Mouse (Mus musculus) liver, embryonic 14.5 days (tissue): ENCODE results near the gene Krtap4-2. TPM values are rescaled to one million over a fixed set of nuclear protein-coding genes. Genes with fewer than 3 reads are reported as not detected.
"Not testable (repeated sequence)": the region's sequence is repeated elsewhere in the genome, so short reads cannot be mapped to it uniquely, and the experiment has no call there.

ENCODE experiments used
- ATAC-seq: fragments of 200-750 bp; cut with Nextera tagmentation; 2 replicates; pipeline ENCODE4 v1.8.0; 2017; ENCODE audit warnings: moderate number of reproducible peaks, mild to moderate bottlenecking, moderate library complexity; ENCODE audit not compliant: insufficient read depth
- DNase-seq, 3 experiments: peaks; one replicate each; pipeline ENCODE4 v3.0.0-alpha.2; 2012 to 2013; ENCODE audit warnings: low read depth in 3 of 3, low spot score in 3 of 3
- H3K27ac ChIP-seq: fragments of 300-500 bp; sonication (generic); 2 replicates; pipeline ENCODE4 v1.5.1; 2014; ENCODE audit warnings: moderate library complexity, mild to moderate bottlenecking, control low read depth, inconsistent platforms
- H3K27me3 ChIP-seq: fragments of 300-500 bp; sonication (generic); 2 replicates; pipeline ENCODE4 v1.6.1; 2014; ENCODE audit warnings: mild to moderate bottlenecking, low read length, moderate library complexity; ENCODE audit not compliant: control insufficient read depth, insufficient read depth
- H3K36me3 ChIP-seq: fragments of 300-500 bp; sonication (generic); replicated peaks from 2 replicates; pipeline ENCODE4 v1.6.1; 2014; ENCODE audit warnings: low read depth; ENCODE audit not compliant: control insufficient read depth, insufficient read depth
- H3K4me1 ChIP-seq, 2 experiments: fragments of 200-500 bp in 1 of 2; fragments of 300-500 bp in 1 of 2; sonication (generic) in 1 of 2; replicated peaks; 2 replicates each; pipeline ENCODE4 v1.6.1; 2012 to 2014; ENCODE audit warnings: antibody characterized with exemption in 1 of 2, inconsistent platforms in 1 of 2, low read length in 1 of 2; ENCODE audit not compliant: control insufficient read depth in 2 of 2, insufficient read depth in 2 of 2
- H3K4me2 ChIP-seq: fragments of 300-500 bp; sonication (generic); 2 replicates; pipeline ENCODE4 v1.6.1; 2014; ENCODE audit warnings: low read depth, mild to moderate bottlenecking, control low read depth, moderate library complexity
- H3K4me3 ChIP-seq, 2 experiments: fragments of 200-500 bp in 1 of 2; fragments of 300-500 bp in 1 of 2; sonication (generic) in 1 of 2; 2 replicates each; pipeline ENCODE4 v1.5.1; 2012 to 2014; ENCODE audit warnings: low read depth in 2 of 2, low read length in 2 of 2, mild to moderate bottlenecking in 2 of 2, control low read depth in 1 of 2, inconsistent platforms in 1 of 2, moderate library complexity in 1 of 2; ENCODE audit not compliant: insufficient read depth in 1 of 2
- H3K9ac ChIP-seq: fragments of 300-500 bp; sonication (generic); replicated peaks from 2 replicates; pipeline ENCODE4 v1.6.1; 2014; ENCODE audit warnings: mild to moderate bottlenecking, control low read depth, moderate library complexity
- H3K9me3 ChIP-seq: fragments of 300-500 bp; sonication (generic); 2 replicates; pipeline ENCODE4 v1.6.1; 2016; ENCODE audit warnings: low read length, mixed read lengths; ENCODE audit not compliant: control insufficient read depth
- CTCF ChIP-seq: IDR thresholded peaks from 2 replicates; pipeline ENCODE4 v1.5.1; 2016; ENCODE audit warnings: antibody characterized with exemption, low read depth, control low read depth
- EP300 ChIP-seq: IDR thresholded peaks from 2 replicates; pipeline ENCODE4 v1.6.1; 2016; ENCODE audit warnings: antibody characterized with exemption, low read depth
- WGBS: fragments of 180-500 bp; shearing (Covaris S2); extraction: QIAGEN DNeasy Blood & Tissue Kit; methylation state at CpG from one replicate; pipeline ENCODE4 v1.1.7; 2014; ENCODE audit not compliant: insufficient replicate concordance; 5-methylcytosine and 5-hydroxymethylcytosine counted together
- polyA plus RNA-seq, 2 experiments: library from polyadenylated mRNA; depleted of rRNA in 1 of 2; stranded (reverse) in 1 of 2; unstranded in 1 of 2; fragments of >200 nt; fragmentation: Nextera tagmentation in 1 of 2; extraction: Ambion mirVana in 1 of 2; gene quantifications; 2 replicates each; pipeline versions ENCODE4 v1.2.1 to v1.2.3; 2012 to 2014

The Krtap4-2 gene
- polyA plus RNA-seq, 2 experiments = not detected

DNA sequence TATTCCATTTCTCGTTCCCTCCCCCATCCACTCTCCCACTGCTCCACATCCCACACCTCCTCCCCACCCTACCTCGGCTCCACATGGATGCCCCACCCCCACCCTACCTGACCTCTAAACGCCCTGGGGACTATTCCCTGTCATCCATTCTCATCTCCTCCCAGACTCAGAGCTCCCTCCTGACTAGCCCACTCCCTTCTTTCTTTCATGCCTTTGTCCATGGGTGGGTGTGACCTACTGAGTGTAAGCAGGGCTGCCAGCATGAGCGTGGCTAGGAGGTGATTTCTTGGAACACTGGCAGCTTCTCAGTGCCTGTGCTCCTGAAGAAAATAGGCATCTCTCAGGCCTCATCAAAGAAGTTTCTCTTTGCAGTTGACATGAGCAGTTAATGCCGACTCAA, 22.2 kb upstream of the Krtap4-2 start:
- no peak for TF ChIP-seq CTCF
- no peak for TF ChIP-seq EP300
- Histone ChIP-seq H3K27me3 (no peaks in the 10 kb centered on the region), H3K4me1 (no peaks in the 10 kb centered on the region), H3K9me3 (no peaks in the 10 kb centered on the region), H3K27ac (no peak overlapping the region), H3K4me3 (no peak overlapping the region), H3K4me2 (no peak overlapping the region), H3K9ac (no peak overlapping the region), H3K36me3 (no peaks in the 10 kb centered on the region)
- no peak for DNase-seq
- no peak for ATAC-seq
- WGBS = 38% methylated on average over 5 of the region's 5 CpGs

- ATAC-seq (no peak), DNase-seq (no peak)
- H3K4me2 ChIP-seq = no peak within 1 kb of the TSS
- H3K9ac ChIP-seq = no peak within 1 kb of the TSS
- TF ChIP-seq CTCF = no peak
- TF ChIP-seq EP300 = no peak
- H3K4me3 ChIP-seq = no peak within 1 kb of the TSS
- 44% methylated on average over 2 of the region's 2 CpGs for WGBS
- no peaks in the 10 kb centered on the region for H3K27me3 ChIP-seq
- H3K36me3 ChIP-seq = no peaks in the 10 kb centered on the region
- no peaks in the 10 kb centered on the region for H3K9me3 ChIP-seq
- H3K4me1 ChIP-seq = no peaks in the 10 kb centered on the region
- H3K27ac ChIP-seq = no peak within 1 kb of the TSS
Observed at GRCm38 (mm10) chr11:99650136-99650535, 15.3 kb upstream of the Krtap4-2 start, which contains the start of gene Gm11555. Gene Gm11555 (minus strand): TSS chr11:99650236.

DNA sequence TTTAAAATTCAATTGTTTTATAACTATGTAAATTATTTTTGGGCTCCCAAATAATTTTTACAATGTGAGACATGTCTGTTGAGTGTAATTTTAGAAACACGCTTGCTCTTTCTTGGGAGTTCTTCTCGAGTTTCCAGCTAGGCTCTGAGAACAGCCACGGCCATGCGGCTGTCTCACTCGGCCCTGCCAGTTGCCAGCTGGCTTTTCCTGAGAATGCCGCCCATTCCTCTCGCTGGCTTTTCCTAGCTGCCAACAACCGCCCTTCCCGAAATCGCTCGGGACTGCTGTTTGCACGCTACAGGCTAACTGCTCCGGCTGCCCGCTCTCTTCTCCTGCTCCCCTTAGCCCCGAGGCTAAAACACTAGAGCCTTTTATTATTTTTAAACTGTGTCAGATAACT, 11.6 kb upstream of the Krtap4-2 start:
- Histone ChIP-seq H3K36me3 (no peaks in the 10 kb centered on the region), H3K9me3 (no peaks in the 10 kb centered on the region), H3K4me1 (no peaks in the 10 kb centered on the region), H3K9ac (no peak overlapping the region), H3K4me2 (no peak overlapping the region), H3K4me3 (no peak overlapping the region), H3K27me3 (no peaks in the 10 kb centered on the region), H3K27ac (no peak overlapping the region)
- ATAC-seq (no peak), DNase-seq (no peak)
- WGBS = 69% methylated on average over 15 of the region's 15 CpGs
- TF ChIP-seq CTCF = no peak
- TF ChIP-seq EP300 = no peak

- Histone ChIP-seq H3K27me3 (no peaks in the 10 kb centered on the region), H3K4me2 (no peak overlapping the region), H3K4me1 (no peaks in the 10 kb centered on the region), H3K27ac (no peak overlapping the region), H3K4me3 (no peak overlapping the region), H3K36me3 (no peaks in the 10 kb centered on the region), H3K9me3 (no peaks in the 10 kb centered on the region), H3K9ac (no peak overlapping the region)
- ATAC-seq (no peak), DNase-seq (no peak)
- TF ChIP-seq CTCF (no peak), EP300 (no peak)
- WGBS = 46% methylated on average over 3 of the region's 3 CpGs
Observed at GRCm38 (mm10) chr11:99644351-99644750, 9.5 kb upstream of the Krtap4-2 start.

GRCm38 (mm10) chr11:99643635-99644139, 8.8 kb upstream of the Krtap4-2 start, which contains the start of gene Krtap4-7:
Gene Krtap4-7 (minus strand): TSS chr11:99644089.
- not testable (repeated sequence) for H3K4me1 ChIP-seq, DNase-seq, ATAC-seq, H3K27me3 ChIP-seq, H3K9ac ChIP-seq, H3K36me3 ChIP-seq, H3K4me2 ChIP-seq, H3K9me3 ChIP-seq, H3K4me3 ChIP-seq, H3K27ac ChIP-seq
- WGBS = 58% methylated on average over 9 of the region's 9 CpGs
